Mouse (Mus musculus): ENCODE measurements around the gene Sdk1.

DNA sequence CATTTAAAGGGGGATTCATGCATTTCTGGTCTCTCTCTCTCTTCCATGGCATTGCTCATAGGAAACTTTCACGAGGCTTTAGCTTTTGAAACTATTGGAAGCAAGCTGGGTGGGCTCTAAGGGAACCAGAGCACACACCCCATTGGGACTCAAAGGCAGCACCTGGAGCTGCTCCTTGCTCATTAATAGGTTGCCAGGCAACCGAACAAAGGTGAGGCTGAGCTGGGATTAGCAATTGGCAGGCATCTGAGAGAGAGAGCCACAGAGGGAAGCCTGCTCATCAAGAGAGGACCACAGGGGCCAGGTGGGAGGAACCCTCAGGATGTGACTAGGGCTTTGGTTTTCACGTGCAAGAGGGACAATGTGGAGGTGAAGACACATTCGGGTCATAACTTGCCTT, 7.0 kb upstream of the Sdk1 start:
- TF ChIP-seq CTCF (IDR thresholded peaks at IDR 0.05; ENCODE audit: extremely low read depth, insufficient read length, insufficient replicate concordance, low read depth, low read length) (no peak), POLR2A (IDR thresholded peaks at IDR 0.05; ENCODE audit: low read depth, low read length) (no peak)

All from small intestine, adult 2 months (tissue).